Mouse (Mus musculus) forebrain, postnatal 0 days (tissue): ENCODE data around the gene Iqcd. TPM values are rescaled to one million over a fixed set of nuclear protein-coding genes. Genes with fewer than 3 reads are reported as not detected.

Experiments
- ATAC-seq: fragments of 200-750 bp; cut with Nextera tagmentation; 2 replicates; pipeline ENCODE4 v1.8.0; 2017; ENCODE audit warnings: mild to moderate bottlenecking, moderate library complexity
- DNase-seq: peaks from one replicate; pipeline ENCODE4 v3.0.0-alpha.2; 2015
- H3K27ac ChIP-seq: fragments of 300-500 bp; sonication (generic); 2 replicates; pipeline ENCODE4 v1.5.1; 2014; ENCODE audit warnings: low read depth, mild to moderate bottlenecking, antibody characterized with exemption, low read length, moderate library complexity, mixed read lengths
- H3K27me3 ChIP-seq: fragments of 300-500 bp; sonication (generic); 2 replicates; pipeline ENCODE4 v1.6.1; 2014; ENCODE audit warnings: mild to moderate bottlenecking, low read length, mixed read lengths; ENCODE audit not compliant: insufficient read depth
- H3K36me3 ChIP-seq: fragments of 300-500 bp; sonication (generic); 2 replicates; pipeline ENCODE4 v1.6.1; 2014; ENCODE audit warnings: mild to moderate bottlenecking, moderate library complexity; ENCODE audit not compliant: insufficient read depth
- H3K4me1 ChIP-seq: fragments of 300-500 bp; sonication (generic); 2 replicates; pipeline ENCODE4 v1.6.1; 2014; ENCODE audit warnings: antibody characterized with exemption; ENCODE audit not compliant: insufficient read depth
- H3K4me2 ChIP-seq: fragments of 300-500 bp; sonication (generic); 2 replicates; pipeline ENCODE4 v1.6.1; 2014; ENCODE audit warnings: low read depth, mild to moderate bottlenecking, moderate library complexity
- H3K4me3 ChIP-seq: fragments of 300-500 bp; sonication (generic); 2 replicates; pipeline ENCODE4 v1.5.1; 2014; ENCODE audit warnings: low read depth, low read length, mixed read lengths
- H3K9ac ChIP-seq: fragments of 300-500 bp; sonication (generic); 2 replicates; pipeline ENCODE4 v1.6.1; 2014; ENCODE audit warnings: mild to moderate bottlenecking
- H3K9me3 ChIP-seq: fragments of 300-500 bp; sonication (generic); 2 replicates; pipeline ENCODE4 v1.6.1; 2016; ENCODE audit warnings: low read length
- CTCF ChIP-seq: sonication (generic); IDR thresholded peaks from 2 replicates; pipeline ENCODE4 v1.5.1; 2016; ENCODE audit warnings: antibody characterized with exemption, control low read depth, low read depth
- WGBS: fragments of 180-500 bp; shearing (Covaris S2); extraction: QIAGEN DNeasy Blood & Tissue Kit; methylation state at CpG from one replicate; pipeline ENCODE4 v1.1.7; 2014; 5-methylcytosine and 5-hydroxymethylcytosine counted together
- polyA plus RNA-seq: library from polyadenylated mRNA; unstranded; fragments of >200 nt; fragmentation: Nextera tagmentation; extraction: Ambion mirVana; gene quantifications from 2 replicates; pipeline ENCODE4 v1.2.1, GENCODE M21; 2015
- total RNA-seq: library from RNA; depleted of rRNA; stranded (reverse); fragments of >200 nt; gene quantifications from 2 replicates; pipeline ENCODE4 v1.2.3, GENCODE M21; 2014

Iqcd gene
- total and polyA plus RNA-seq, 2 experiments from 2014 or later = 1.8 to 2.0 TPM

DNA sequence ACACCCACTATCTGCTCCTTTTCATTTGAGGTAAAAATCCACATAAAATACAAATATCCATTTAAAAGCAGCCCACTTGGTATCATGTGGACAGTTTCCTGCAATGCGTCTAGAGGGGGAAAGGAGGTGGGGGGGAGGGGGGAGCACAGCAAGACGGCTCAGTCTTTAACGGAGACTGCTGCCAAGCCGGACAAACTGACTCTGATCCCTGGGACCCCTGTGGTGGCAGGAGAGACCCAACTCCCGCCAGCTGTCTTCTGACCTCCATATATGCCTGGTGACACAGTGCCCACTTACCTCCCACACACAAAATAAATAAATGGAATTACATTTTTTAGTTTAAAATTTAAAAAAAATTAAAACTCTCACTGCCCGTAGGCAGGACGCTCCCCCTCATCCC is 14.7 kb downstream of the Iqcd start:
- Histone ChIP-seq H3K9ac (no peak overlapping the region), H3K4me1 (no peaks in the 10 kb centered on the region), H3K36me3 (no peaks in the 10 kb centered on the region), H3K27ac (no peak overlapping the region), H3K9me3 (no peaks in the 10 kb centered on the region), H3K27me3 (no peaks in the 10 kb centered on the region), H3K4me2 (no peak overlapping the region), H3K4me3 (no peak overlapping the region)
- no peak for TF ChIP-seq CTCF
- no peak for DNase-seq
- WGBS = 60% methylated on average over 7 of the region's 7 CpGs
- ATAC-seq = no peak

DNA sequence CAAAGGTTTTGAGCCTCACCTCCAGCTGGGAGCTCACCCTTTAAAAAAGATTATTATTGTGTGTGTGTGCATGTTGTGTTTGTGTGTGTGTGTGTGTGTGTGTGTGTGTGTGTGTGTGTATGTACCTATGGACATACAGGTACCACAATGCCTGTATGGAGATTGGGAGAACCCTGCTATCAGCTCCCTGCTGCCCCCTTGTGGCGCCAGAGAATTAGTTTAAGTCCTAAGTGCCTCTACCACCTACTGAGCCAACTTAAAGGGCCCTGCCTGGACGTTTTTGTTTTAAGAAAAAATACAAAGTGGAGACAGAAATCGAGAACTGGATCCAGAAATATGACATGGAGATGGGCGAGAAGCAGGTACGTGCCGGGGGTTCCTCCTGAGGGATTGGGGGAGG is 16.0 kb downstream of the Iqcd start:
- Histone ChIP-seq H3K4me1 (no peaks in the 10 kb centered on the region), H3K4me3 (peak overlapping the region; percentile 41), H3K27me3 (no peaks in the 10 kb centered on the region), H3K27ac (peak overlapping the region; percentile 79), H3K36me3 (no peaks in the 10 kb centered on the region), H3K4me2 (peak overlapping the region; percentile 65), H3K9me3 (no peaks in the 10 kb centered on the region), H3K9ac (peak overlapping the region; percentile 58; the same call in 1 of the 2 replicates)
- ATAC-seq (peak; percentile 53), DNase-seq (peak; percentile 87)
- TF ChIP-seq CTCF = peak; percentile 86
- WGBS = 3% methylated on average over 6 of the region's 6 CpGs

DNA sequence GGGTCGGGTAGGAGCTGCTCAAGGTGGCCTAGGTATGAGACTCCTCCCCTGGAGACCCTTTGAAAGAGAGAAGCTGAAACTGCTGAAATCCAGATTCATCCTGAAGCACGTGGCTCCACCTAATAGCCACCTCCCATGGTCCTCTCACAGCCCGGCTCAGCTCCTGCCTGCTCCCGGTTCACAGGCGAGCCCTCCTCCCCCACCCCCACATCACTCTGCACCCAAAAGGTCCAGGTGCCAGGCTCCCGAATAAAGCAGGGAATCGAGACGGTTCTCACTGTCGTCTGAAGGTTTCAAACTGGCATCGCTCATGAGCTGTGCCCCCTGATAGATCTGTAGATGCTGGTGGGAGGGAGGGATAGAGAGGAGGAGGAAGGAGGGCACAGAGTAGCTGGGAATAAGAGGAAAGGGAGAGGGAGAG is 16.4 kb downstream of the Iqcd start:
- peak; percentile 75 for ATAC-seq
- no peaks in the 10 kb centered on the region for H3K4me1 ChIP-seq
- peak overlapping the region; percentile 58 for H3K9ac ChIP-seq
- no peak for TF ChIP-seq CTCF
- H3K36me3 ChIP-seq = no peaks in the 10 kb centered on the region
- H3K4me3 ChIP-seq = peak overlapping the region; percentile 41
- H3K27ac ChIP-seq = peak overlapping the region; percentile 79
- peak; percentile 62 for DNase-seq
- no peaks in the 10 kb centered on the region for H3K27me3 ChIP-seq
- H3K4me2 ChIP-seq = peak overlapping the region; percentile 65
- no peaks in the 10 kb centered on the region for H3K9me3 ChIP-seq
- WGBS = 3% methylated on average over 10 of the region's 10 CpGs

DNA sequence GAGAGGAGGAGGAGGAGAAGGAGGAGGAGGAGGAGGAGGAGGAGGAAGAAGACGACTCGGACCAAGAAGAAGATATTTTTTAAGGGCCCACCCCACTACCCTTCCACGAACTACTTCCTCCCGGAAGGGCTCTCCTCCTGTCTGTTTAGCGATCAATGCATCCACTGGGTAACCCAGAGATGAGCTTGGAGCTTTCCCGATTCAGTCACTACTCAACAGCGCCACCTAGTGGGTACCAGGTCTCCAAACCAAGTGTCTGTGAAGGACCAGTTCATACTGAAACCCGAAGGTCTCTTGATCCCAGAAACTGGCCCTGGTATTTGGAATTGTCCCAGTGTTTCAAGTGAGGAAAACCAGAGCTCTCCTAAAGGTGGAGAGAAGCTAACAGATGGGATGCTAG is 16.9 kb downstream of the Iqcd start:
- Histone ChIP-seq H3K27ac (peak overlapping the region; percentile 79), H3K4me2 (peak overlapping the region; percentile 65), H3K27me3 (no peaks in the 10 kb centered on the region), H3K4me1 (no peaks in the 10 kb centered on the region), H3K36me3 (no peaks in the 10 kb centered on the region), H3K9me3 (no peaks in the 10 kb centered on the region), H3K9ac (no peak overlapping the region; the same call in 1 of the 2 replicates), H3K4me3 (peak overlapping the region; percentile 41)
- peak; percentile 88 for ATAC-seq
- TF ChIP-seq CTCF = peak; percentile 95
- peak; percentile 96 for DNase-seq
- WGBS = 1% methylated on average over 8 of the region's 8 CpGs

DNA sequence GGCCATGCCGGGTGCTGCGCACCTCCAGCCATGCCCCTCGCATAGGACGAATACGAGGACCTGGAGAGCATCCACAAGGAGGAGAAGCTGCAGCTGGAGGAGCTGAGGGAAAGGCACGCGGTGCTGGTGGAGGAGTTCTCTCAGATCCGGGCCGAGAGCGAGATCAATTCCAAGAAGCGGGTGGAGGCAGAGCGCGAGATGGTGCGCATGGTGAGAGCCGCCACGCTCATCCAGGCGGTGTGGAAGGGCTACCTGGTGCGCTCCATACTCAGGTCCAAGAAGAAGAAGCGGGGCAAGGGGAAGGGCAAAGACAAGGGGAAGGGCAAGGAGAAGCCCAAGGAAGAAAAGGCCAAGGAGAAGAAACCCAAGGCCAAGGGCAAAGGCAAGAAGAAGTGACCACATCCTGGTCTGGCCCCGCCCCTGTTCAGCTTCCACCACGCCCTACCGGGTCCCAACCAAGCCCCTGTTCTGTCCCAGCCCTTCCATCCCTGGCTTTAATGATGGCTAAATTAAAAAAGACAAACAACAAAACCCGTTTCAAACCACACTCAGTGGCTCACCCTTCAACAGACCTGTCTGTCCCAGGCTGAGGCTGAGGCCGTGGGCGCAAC is 17.9 kb downstream of the Iqcd start:
- no peaks in the 10 kb centered on the region for H3K27me3 ChIP-seq
- TF ChIP-seq CTCF = no peak
- H3K4me1 ChIP-seq = peaks cover 5% of the 10 kb centered on the region; the same call in 1 of the 2 replicates
- no peak overlapping the region for H3K4me2 ChIP-seq
- WGBS = 79% methylated on average over 25 of the region's 25 CpGs
- H3K4me3 ChIP-seq = no peak overlapping the region
- no peaks in the 10 kb centered on the region for H3K9me3 ChIP-seq
- ATAC-seq (no peak), DNase-seq (no peak)
- H3K9ac ChIP-seq = no peak overlapping the region
- H3K36me3 ChIP-seq = no peaks in the 10 kb centered on the region
- no peak overlapping the region for H3K27ac ChIP-seq

DNA sequence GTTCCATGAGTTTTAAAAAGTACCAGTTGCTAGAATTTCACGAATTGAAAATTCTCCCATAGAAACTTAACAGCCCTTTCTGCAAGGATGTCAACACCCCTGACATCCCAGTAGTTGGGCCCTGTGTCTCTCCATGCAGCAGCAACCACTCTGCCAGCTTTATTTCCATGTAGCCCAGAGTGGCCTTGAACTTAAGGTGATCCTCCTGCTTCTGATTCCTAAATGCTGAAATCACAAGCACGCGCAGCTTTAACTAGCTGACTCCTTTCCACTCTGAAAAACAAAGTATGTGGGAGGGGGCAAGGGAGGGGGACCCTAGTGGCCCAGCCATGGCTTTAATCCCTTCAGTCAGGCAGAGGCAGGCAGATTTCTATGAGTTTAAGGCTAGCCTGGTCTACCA is 18.5 kb downstream of the Iqcd start:
- no peak for DNase-seq
- Histone ChIP-seq H3K4me2 (no peak overlapping the region), H3K36me3 (no peaks in the 10 kb centered on the region), H3K27me3 (no peaks in the 10 kb centered on the region), H3K9me3 (no peaks in the 10 kb centered on the region), H3K9ac (no peak overlapping the region), H3K4me1 (peaks cover 6% of the 10 kb centered on the region; the same call in 1 of the 2 replicates), H3K4me3 (no peak overlapping the region), H3K27ac (no peak overlapping the region)
- ATAC-seq = no peak
- 83% methylated on average over 3 of the region's 3 CpGs for WGBS
- TF ChIP-seq CTCF = no peak

DNA sequence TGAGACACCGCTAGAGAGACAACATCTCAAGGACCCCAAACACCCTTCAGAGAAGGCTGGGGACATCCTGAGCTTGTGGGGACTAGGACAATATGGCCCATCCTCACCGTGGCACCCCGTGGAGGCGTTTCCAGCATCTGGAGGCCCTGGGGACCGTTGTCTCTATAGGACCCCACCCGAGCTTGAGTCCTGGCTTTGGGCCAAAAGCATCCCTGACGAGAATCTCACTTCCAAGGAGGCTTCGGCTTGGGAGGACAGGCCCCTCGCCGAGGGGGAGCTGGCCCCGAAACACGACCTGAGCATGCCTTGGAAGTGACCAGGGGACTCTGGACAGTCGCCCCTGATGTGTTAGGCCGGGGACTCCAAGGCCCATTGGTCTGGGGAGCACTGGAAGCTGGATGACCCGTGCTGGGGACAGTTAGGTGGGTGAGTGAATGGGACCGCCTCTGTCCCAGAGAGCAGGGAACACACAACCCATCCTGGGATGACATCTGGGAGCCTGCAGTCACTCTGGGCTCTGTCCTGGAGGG is 20.5 kb downstream of the Iqcd start:
- no peaks in the 10 kb centered on the region for H3K9me3 ChIP-seq
- 76% methylated on average over 16 of the region's 16 CpGs for WGBS
- H3K4me2 ChIP-seq = no peak overlapping the region
- no peaks in the 10 kb centered on the region for H3K36me3 ChIP-seq
- no peak for ATAC-seq
- no peak overlapping the region for H3K27ac ChIP-seq
- H3K9ac ChIP-seq = no peak overlapping the region
- H3K4me1 ChIP-seq = peaks cover 11% of the 10 kb centered on the region; the same call in 1 of the 2 replicates
- H3K4me3 ChIP-seq = no peak overlapping the region
- DNase-seq = no peak
- no peaks in the 10 kb centered on the region for H3K27me3 ChIP-seq
- no peak for TF ChIP-seq CTCF
